ENCODE assay signal across 17 mouse cellular contexts in the genomic region with DNA sequence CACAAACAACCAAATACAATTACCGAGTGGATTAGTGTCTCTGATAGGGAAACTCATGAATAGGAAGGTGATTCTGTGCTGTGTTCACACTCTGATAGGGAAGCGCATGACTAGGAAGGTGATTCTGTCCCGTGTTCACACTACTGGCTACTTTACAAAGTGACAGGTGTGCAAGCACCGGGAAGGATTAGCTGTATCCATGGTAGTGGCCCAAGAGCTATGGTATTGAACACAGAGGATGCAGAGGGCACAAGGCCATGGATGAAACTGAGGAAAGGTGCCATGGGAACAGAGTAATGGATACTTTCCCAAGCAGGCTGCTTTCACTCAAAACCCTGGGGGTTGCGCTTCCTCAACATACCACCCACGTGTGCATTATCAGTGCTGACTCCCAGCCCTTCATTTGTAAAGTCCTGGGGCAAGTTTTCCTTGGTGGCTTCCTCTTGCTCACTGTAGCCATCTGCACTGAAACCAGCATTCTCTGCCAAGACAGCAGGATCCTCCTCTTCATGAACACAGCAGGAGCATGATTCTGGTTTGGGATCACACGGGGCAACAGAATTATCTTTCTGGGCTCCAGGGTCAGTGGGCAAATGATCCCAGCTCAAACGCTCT. TPM values are rescaled to one million over a fixed set of nuclear protein-coding genes. Genes with fewer than 3 reads are reported as not detected.
DNase-seq lines count a peak whose midpoint lies in the region; ATAC-seq and TF ChIP-seq lines count a peak whose summit lies in the region.
"Had no signal": no experiment of that assay in that cellular context is flagged by ENCODE, and none has a peak within 500 bp of the region (broad histone marks: within the 10 kb centered on the region; RNA-seq: fewer than 3 reads in every experiment).

No protein-coding gene starts in this region.

- H3K79me2 ChIP-seq in heart, adult 2 months (replicated peaks; ENCODE audit: control insufficient read depth, insufficient read depth, low read length), result no peaks in the 10 kb centered on the region

- H3K27me3 ChIP-seq in heart, adult 2 months (ENCODE audit: control insufficient read depth, insufficient read depth, low read length), result no peaks in the 10 kb centered on the region
- H3K27me3 ChIP-seq in midbrain, embryonic 14.5 days (ENCODE audit: control insufficient read depth, insufficient read depth, low read length), result no peaks in the 10 kb centered on the region
- no peaks in the 10 kb centered on the region for H3K27me3 ChIP-seq in midbrain, embryonic 15.5 days (replicated peaks)
- H3K27me3 ChIP-seq: limb, embryonic 12.5 days; liver, embryonic 13.5 days; midbrain, embryonic 12.5 days had no signal

- no peak overlapping the region for H3K4me3 ChIP-seq in heart, adult 2 months
- no peak overlapping the region for H3K4me3 ChIP-seq in midbrain, embryonic 14.5 days (replicated peaks; ENCODE audit: low read depth, low read length)
- no peak overlapping the region for H3K4me3 ChIP-seq in midbrain, embryonic 15.5 days
- H3K4me3 ChIP-seq: heart, embryonic 10.5 days; limb, embryonic 12.5 days; liver, embryonic 13.5 days; midbrain, embryonic 12.5 days had no signal

- WGBS in heart, adult 2 months, result 67% methylated on average over 8 of the region's 8 CpGs
- WGBS in midbrain, embryonic 14.5 days, result 82% methylated on average over 8 of the region's 8 CpGs
- WGBS in midbrain, embryonic 15.5 days, result 79% methylated on average over 8 of the region's 8 CpGs

- intact Hi-C loops in heart, adult 2 months (cut with DNase I), result no loop called here

- TF ChIP-seq CTCF in heart, adult 2 months (IDR thresholded peaks at IDR 0.05), result no peak

- TF ChIP-seq POLR2A in heart, adult 2 months (IDR thresholded peaks at IDR 0.05; ENCODE audit: insufficient read depth, low read depth, low read length), result no peak

- no peaks in the 10 kb centered on the region for H3K4me1 ChIP-seq in heart, adult 2 months (ENCODE audit: control insufficient read depth, insufficient read depth, low read length)
- no peaks in the 10 kb centered on the region for H3K4me1 ChIP-seq in midbrain, embryonic 14.5 days (ENCODE audit: control insufficient read depth, insufficient read depth, low read length)
- no peaks in the 10 kb centered on the region for H3K4me1 ChIP-seq in midbrain, embryonic 15.5 days
- H3K4me1 ChIP-seq: heart, embryonic 10.5 days; limb, embryonic 12.5 days; liver, embryonic 13.5 days; midbrain, embryonic 12.5 days had no signal

- ATAC-seq in midbrain, embryonic 14.5 days (ENCODE audit: low FRiP score, low TSS enrichment), result no peak
- no peak for ATAC-seq in midbrain, embryonic 15.5 days (replicated peaks)

- H3K4me2 ChIP-seq in midbrain, embryonic 14.5 days (ENCODE audit: low read length), result no peak overlapping the region
- H3K4me2 ChIP-seq in midbrain, embryonic 15.5 days, result no peak overlapping the region
- H3K4me2 ChIP-seq: limb, embryonic 12.5 days; liver, embryonic 13.5 days; midbrain, embryonic 12.5 days had no signal

- DNase-seq in heart, adult 11 months, result peak; percentile 76
- no peak for DNase-seq in heart, adult 2 months
- DNase-seq in midbrain, embryonic 14.5 days, result no peak
- peak; percentile 84 for DNase-seq in cerebellum, adult 9-11 months
- DNase-seq in adrenal gland, adult 8-10 months, result no peak
- DNase-seq in ovary, postnatal 14 days (ENCODE audit: low spot score), result no peak
- DNase-seq: adrenal gland, postnatal 25 days; B cell, adult 2 months; gastrocnemius, postnatal 14 days; heart, postnatal 10 days; kidney, adult 18-20 months; kidney, postnatal 25 days; liver, embryonic 13.5 days had no signal

- no peak overlapping the region for H3K9ac ChIP-seq in heart, adult 2 months (ENCODE audit: low read depth, low read length)
- no peak overlapping the region for H3K9ac ChIP-seq in midbrain, embryonic 14.5 days (replicated peaks; ENCODE audit: low read length)
- H3K9ac ChIP-seq in midbrain, embryonic 15.5 days, result no peak overlapping the region
- H3K9ac ChIP-seq: limb, embryonic 12.5 days; liver, embryonic 13.5 days; midbrain, embryonic 12.5 days had no signal

- H3K9me3 ChIP-seq in midbrain, embryonic 14.5 days (ENCODE audit: control insufficient read depth, low read length), result no peaks in the 10 kb centered on the region
- H3K9me3 ChIP-seq in midbrain, embryonic 15.5 days, result no peaks in the 10 kb centered on the region
- H3K9me3 ChIP-seq: heart, embryonic 10.5 days; limb, embryonic 12.5 days; liver, embryonic 13.5 days; midbrain, embryonic 12.5 days had no signal

- no peak overlapping the region for H3K27ac ChIP-seq in heart, adult 2 months
- peak overlapping the region; percentile 37; the same call in 1 of the 2 replicates for H3K27ac ChIP-seq in midbrain, embryonic 14.5 days (replicated peaks; ENCODE audit: low read depth, low read length)
- no peak overlapping the region for H3K27ac ChIP-seq in midbrain, embryonic 15.5 days
- H3K27ac ChIP-seq: heart, embryonic 10.5 days; limb, embryonic 12.5 days; liver, embryonic 13.5 days; midbrain, embryonic 12.5 days had no signal

- TF ChIP-seq EP300 in heart, adult 2 months (IDR thresholded peaks at IDR 0.05; ENCODE audit: insufficient read depth, low read depth, low read length), result no peak

- H3K36me3 ChIP-seq in heart, adult 2 months (ENCODE audit: control insufficient read depth, insufficient read depth, low read length), result no peaks in the 10 kb centered on the region
- peaks cover 23% of the 10 kb centered on the region for H3K36me3 ChIP-seq in midbrain, embryonic 14.5 days (ENCODE audit: control insufficient read depth, insufficient read depth, low read length)
- H3K36me3 ChIP-seq in midbrain, embryonic 15.5 days (replicated peaks), result peaks cover 16% of the 10 kb centered on the region; the same call in 1 of the 2 replicates
- H3K36me3 ChIP-seq: heart, embryonic 10.5 days; limb, embryonic 12.5 days; liver, embryonic 13.5 days had no signal

RNA-seq across cellular contexts. Expression of gene Ric3, which starts 44.9 kb away (rescaled TPM):
- total RNA-seq in heart, adult 2 months (2021), result 1 to 10 TPM; 1.1 to 1.9 TPM
- polyA plus RNA-seq in heart, adult 2 months (2012; rRNA removed), result 0.57 and 0.79 TPM in 2 replicates
- polyA plus RNA-seq in midbrain, embryonic 14.5 days (2014; fragmentation: Nextera tagmentation; extraction: Ambion mirVana), result 33.6 and 36.1 TPM in 2 replicates
- 35.1 and 39.1 TPM in 2 replicates for polyA plus RNA-seq in midbrain, embryonic 15.5 days (2015; fragmentation: Nextera tagmentation; extraction: Ambion mirVana)
- total RNA-seq in adrenal gland, adult 8-10 months (2022), result 10 to 100 TPM; 70.1 to 94.0 (median 82.6) TPM

Comparison
In these comparisons a context has a peak if more than half of its experiments do, and no peak if none do; other contexts are left out.
1. DNase-seq: peak in heart, adult 11 months (single experiment) and cerebellum, adult 9-11 months (single experiment); none in heart, adult 2 months (0 of 2), midbrain, embryonic 14.5 days (single experiment), adrenal gland, adult 8-10 months (single experiment) and ovary, postnatal 14 days (single experiment).
2. RNA of gene Ric3, which starts 44.9 kb away (polyA plus RNA-seq): 35.1 to 39.1 TPM in midbrain, embryonic 15.5 days and 33.6 to 36.1 TPM in midbrain, embryonic 14.5 days; 0.57 to 0.79 TPM in heart, adult 2 months; every median in the first group is over 10 times any median in the second.